Mouse (Mus musculus) ZHBTc4 (cell line): ENCODE measurements around the gene Cxcl10.
"Not testable (repeated sequence)": the region's sequence is repeated elsewhere in the genome, so short reads cannot be mapped to it uniquely, and the experiment has no call there.

Experiments used
- DNase-seq: peaks from one replicate; pipeline ENCODE4 v3.0.0-alpha.2; 2011; ENCODE audit warnings: low read depth, low spot score

Cxcl10 gene

GRCm38 (mm10) chr5:92369151-92369994 lies 20.7 kb upstream of the Cxcl10 start:
- no peak for DNase-seq

DNA sequence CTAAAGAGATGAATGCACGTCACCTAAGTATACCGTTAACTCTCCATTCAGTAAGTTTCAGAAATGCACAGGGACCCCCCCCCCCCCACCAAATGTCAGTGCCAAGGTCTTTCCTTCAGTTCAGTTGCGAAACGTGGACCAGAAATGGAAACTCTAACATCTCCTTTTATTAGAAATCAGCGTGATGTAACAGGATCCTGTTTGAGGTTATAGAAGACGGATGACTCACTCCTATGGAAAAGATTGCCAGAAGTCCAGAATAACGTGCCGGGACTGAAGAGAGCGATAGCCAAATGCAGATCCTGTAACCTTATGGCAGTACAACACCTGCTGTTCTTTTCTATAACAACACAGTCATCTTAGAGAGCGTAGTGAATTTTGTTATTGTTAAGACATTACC lies 19.7 kb upstream of the Cxcl10 start:
- no peak for DNase-seq

GRCm38 (mm10) chr5:92366565-92366964 lies 17.9 kb upstream of the Cxcl10 start:
- DNase-seq = no peak

DNA sequence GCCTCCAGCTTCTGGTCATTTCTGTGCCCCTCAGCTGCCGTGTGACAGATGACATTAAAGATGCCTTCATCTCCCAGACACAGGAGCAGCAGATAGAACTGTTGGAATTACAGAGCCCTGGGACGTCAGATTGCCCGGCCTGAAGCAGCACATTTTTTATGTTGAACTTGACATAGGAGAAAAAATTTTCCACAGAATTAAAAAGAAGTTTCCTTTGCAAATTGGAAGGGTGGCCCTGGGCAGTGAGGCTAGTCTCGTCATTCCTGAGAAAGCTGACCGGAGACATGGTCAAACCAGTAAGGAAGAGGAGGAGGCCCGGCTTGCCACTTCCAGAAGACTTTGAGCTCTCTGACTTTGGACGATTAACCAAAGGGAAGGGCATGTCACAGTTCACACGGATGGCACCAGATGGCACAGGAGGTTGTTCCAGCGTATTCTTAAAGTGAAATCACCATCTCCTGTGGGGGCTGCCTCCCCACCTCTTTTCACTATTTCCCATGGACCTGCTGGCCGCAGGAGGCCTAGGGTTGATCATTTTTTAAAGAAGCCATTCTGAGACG lies 16.5 kb upstream of the Cxcl10 start:
- DNase-seq = no peak

GRCm38 (mm10) chr5:92364011-92364410 lies 15.3 kb upstream of the Cxcl10 start:
- no peak for DNase-seq

GRCm38 (mm10) chr5:92363179-92363578 lies 14.5 kb upstream of the Cxcl10 start:
- peak; percentile 81 for DNase-seq

DNA sequence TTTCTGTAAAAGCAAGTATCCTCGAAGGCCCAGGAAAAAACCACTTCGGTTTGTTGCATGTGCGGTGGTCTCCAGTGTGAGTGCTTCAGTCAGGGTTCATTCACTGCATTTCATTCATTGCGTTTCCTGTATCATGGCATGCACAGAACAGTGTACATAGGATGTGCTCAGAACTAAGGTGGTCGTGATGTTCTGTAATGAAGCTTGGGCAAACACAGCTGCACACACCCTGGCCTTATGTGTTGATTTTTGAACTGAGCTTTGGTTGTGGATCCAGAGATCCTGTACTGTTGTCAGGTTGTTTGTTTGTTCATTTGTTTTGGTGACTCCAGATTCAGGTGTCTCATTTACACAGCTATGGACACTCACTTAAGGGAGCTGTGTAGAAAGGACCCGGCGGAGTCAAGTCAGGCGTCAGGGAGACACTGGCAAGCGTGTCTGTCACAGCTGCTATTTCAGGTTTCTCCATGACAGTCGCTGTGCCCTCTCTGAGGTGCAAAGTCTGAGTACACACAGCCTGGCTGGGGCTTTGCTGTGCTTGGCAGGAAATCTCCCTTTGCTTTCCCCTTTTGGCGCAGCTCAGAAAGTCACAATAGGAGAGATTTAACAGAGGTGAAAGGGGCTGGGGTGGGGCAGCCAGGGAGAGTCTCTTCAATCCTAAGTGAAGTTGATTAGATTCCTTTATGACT lies 10.2 kb upstream of the Cxcl10 start:
- no peak for DNase-seq

- DNase-seq = peak; percentile 76
Measured at GRCm38 (mm10) chr5:92358033-92358432, 9.3 kb upstream of the Cxcl10 start.

GRCm38 (mm10) chr5:92353517-92353916 lies 4.8 kb upstream of the Cxcl10 start:
- DNase-seq = no peak

- DNase-seq = not testable (repeated sequence)
Measured at GRCm38 (mm10) chr5:92352716-92353115, 4.0 kb upstream of the Cxcl10 start.

- DNase-seq = no peak
Measured at GRCm38 (mm10) chr5:92349731-92350130, 1.0 kb upstream of the Cxcl10 start.

GRCm38 (mm10) chr5:92345006-92345405 lies 3.7 kb downstream of the Cxcl10 start:
- DNase-seq = no peak

GRCm38 (mm10) chr5:92340606-92341005 lies 8.1 kb downstream of the Cxcl10 start:
- no peak for DNase-seq

GRCm38 (mm10) chr5:92336743-92337142 lies 11.9 kb downstream of the Cxcl10 start:
- no peak for DNase-seq

DNA sequence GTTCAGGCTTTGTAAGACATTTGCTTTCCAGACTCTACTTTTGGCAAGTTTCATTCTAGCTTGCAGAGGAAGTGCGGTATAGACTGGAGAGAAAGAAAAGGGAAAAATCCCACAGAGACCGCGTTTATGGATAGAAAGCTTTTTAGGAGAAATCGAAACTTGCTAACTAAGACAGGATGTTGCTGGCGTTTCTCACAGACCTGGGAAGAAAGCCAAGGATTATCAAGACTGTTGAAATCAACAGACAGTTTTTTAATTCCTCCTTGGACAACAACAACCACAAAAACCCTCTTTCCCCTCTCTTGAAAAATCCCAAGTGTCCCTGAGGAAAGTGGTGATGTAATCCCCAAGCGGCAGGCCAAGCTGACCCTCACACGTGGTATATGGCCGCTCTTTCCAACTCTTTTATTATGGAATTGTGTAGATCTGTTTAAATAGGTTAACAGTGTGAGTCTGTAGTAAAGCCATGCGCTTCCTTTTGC lies 16.3 kb downstream of the Cxcl10 start:
- no peak for DNase-seq

- DNase-seq = no peak
Measured at GRCm38 (mm10) chr5:92331635-92332338, 16.9 kb downstream of the Cxcl10 start, which contains the start of gene Art3. TSS of gene Art3 (plus strand) at chr5:92331827.

- DNase-seq = no peak
Measured at GRCm38 (mm10) chr5:92331122-92331521, 17.6 kb downstream of the Cxcl10 start.

DNA sequence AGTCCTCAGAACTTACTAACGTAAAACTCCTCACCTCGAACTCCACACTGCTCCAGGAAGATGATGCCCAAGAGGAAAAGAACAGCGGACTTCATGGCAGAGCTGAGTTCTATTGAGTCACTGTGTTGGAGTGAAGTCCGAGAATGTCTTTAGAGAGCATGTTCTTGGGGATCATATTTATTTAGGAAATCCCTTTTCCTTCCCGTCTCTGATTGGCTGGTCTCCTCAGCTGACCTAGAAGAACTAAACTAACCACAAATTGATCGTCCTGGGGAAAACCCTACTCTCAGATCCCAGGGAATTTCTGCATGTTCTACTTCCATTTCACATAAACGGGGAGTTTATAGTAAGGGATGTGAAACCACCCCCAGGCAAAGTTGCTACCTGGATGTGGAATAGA lies 20.8 kb downstream of the Cxcl10 start, which contains the start of gene Cxcl9:
TSS of gene Cxcl9 (minus strand) at position 151 of the 400 bp plus-strand sequence.
- no peak for DNase-seq

DNA sequence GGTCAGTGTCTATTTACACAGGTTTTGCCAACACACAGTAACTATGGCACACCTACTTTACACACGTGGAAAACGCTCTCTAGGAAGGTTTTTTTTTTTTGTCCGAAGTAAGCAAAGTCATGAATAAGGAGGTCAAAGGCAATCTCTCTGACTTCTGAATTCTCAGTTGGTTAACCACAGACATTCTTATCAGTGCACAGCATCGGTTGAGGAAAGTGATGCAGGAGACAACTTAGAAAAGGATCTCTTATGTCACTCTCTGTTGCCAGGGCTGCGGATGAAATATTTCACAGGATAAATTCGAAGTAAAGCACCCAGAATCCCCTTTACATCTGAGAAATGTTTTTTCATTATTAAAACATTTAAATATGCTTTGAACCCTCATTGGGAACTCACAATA lies 21.3 kb downstream of the Cxcl10 start:
- DNase-seq = no peak

GRCm38 (mm10) chr5:92323264-92323663 lies 25.4 kb downstream of the Cxcl10 start:
- DNase-seq = no peak

- DNase-seq = no peak
Measured at GRCm38 (mm10) chr5:92322612-92323011, 26.1 kb downstream of the Cxcl10 start.
